Mouse (Mus musculus) liver, postnatal 0 days (tissue): ENCODE results near the gene Nme4. TPM values are rescaled to one million over a fixed set of nuclear protein-coding genes. Genes with fewer than 3 reads are reported as not detected.

ENCODE experiments used
- ATAC-seq: fragments of 200-750 bp; cut with Nextera tagmentation; 2 replicates; pipeline ENCODE4 v1.8.0; 2017; ENCODE audit warnings: mild to moderate bottlenecking, moderate library complexity
- DNase-seq: peaks from one replicate; pipeline ENCODE4 v3.0.0-alpha.2; 2016
- H3K27ac ChIP-seq: fragments of 300-500 bp; sonication (generic); 2 replicates; pipeline ENCODE4 v1.5.1; 2014; ENCODE audit warnings: antibody characterized with exemption, moderate library complexity, mild to moderate bottlenecking, low read depth
- H3K27me3 ChIP-seq: fragments of 300-500 bp; sonication (generic); 2 replicates; pipeline ENCODE4 v1.6.1; 2014; ENCODE audit warnings: low read length, control low read depth, mixed read lengths; ENCODE audit not compliant: insufficient read depth
- H3K36me3 ChIP-seq: fragments of 300-500 bp; sonication (generic); replicated peaks from 2 replicates; pipeline ENCODE4 v1.6.1; 2014; ENCODE audit warnings: mild to moderate bottlenecking, control low read depth, low read length, moderate library complexity, mixed read lengths; ENCODE audit not compliant: insufficient read depth
- H3K4me1 ChIP-seq: fragments of 300-500 bp; sonication (generic); 2 replicates; pipeline ENCODE4 v1.6.1; 2014; ENCODE audit warnings: antibody characterized with exemption, mild to moderate bottlenecking, control low read depth; ENCODE audit not compliant: insufficient read depth
- H3K4me2 ChIP-seq: fragments of 300-500 bp; sonication (generic); 2 replicates; pipeline ENCODE4 v1.6.1; 2014; ENCODE audit warnings: low read depth, mild to moderate bottlenecking, low read length, moderate library complexity, mixed read lengths
- H3K4me3 ChIP-seq: fragments of 300-500 bp; sonication (generic); 2 replicates; pipeline ENCODE4 v1.5.1; 2014; ENCODE audit warnings: low read depth, low read length
- H3K9ac ChIP-seq: fragments of 300-500 bp; sonication (generic); replicated peaks from 2 replicates; pipeline ENCODE4 v1.6.1; 2014; ENCODE audit warnings: mild to moderate bottlenecking, moderate library complexity
- H3K9me3 ChIP-seq: fragments of 300-500 bp; sonication (generic); 2 replicates; pipeline ENCODE4 v1.6.1; 2016; ENCODE audit warnings: mild to moderate bottlenecking, control low read depth, low read length, mixed read lengths
- CTCF ChIP-seq: sonication (generic); IDR thresholded peaks from 2 replicates; pipeline ENCODE4 v1.5.1; 2016; ENCODE audit warnings: antibody characterized with exemption, low read depth
- EP300 ChIP-seq: IDR thresholded peaks from 2 replicates; pipeline ENCODE4 v1.6.1; 2016; ENCODE audit warnings: antibody characterized with exemption, low read depth, mild to moderate bottlenecking
- WGBS: fragments of 180-500 bp; shearing (Covaris S2); extraction: QIAGEN DNeasy Blood & Tissue Kit; methylation state at CpG from one replicate; pipeline ENCODE4 v1.1.7; 2014; ENCODE audit not compliant: insufficient replicate concordance; 5-methylcytosine and 5-hydroxymethylcytosine counted together
- polyA plus RNA-seq: library from polyadenylated mRNA; unstranded; fragments of >200 nt; fragmentation: Nextera tagmentation; extraction: Ambion mirVana; gene quantifications from 2 replicates; pipeline ENCODE4 v1.2.1, GENCODE M21; 2015

Nme4 gene
- polyA plus RNA-seq, 1 experiment from 2014 or later: 17.7 TPM

- Histone ChIP-seq H3K27me3 (no peaks in the 10 kb centered on the region), H3K4me2 (no peak overlapping the region), H3K9me3 (no peaks in the 10 kb centered on the region), H3K4me3 (no peak overlapping the region), H3K9ac (no peak overlapping the region), H3K4me1 (peaks cover under 1% of the 10 kb centered on the region), H3K36me3 (no peaks in the 10 kb centered on the region), H3K27ac (no peak overlapping the region)
- ATAC-seq (no peak), DNase-seq (no peak)
- WGBS: 80% methylated on average over 8 of the region's 8 CpGs
- TF ChIP-seq EP300 (no peak), CTCF (no peak)
These were observed 38.1 kb downstream of the Nme4 start for GRCm38 (mm10) chr17:26057278-26057677.

GRCm38 (mm10) chr17:26055164-26055563 lies 40.2 kb downstream of the Nme4 start:
- H3K27me3 ChIP-seq: no peaks in the 10 kb centered on the region
- no peak for TF ChIP-seq CTCF
- no peak for TF ChIP-seq EP300
- ATAC-seq (no peak), DNase-seq (no peak)
- no peak overlapping the region for H3K4me2 ChIP-seq
- H3K4me1 ChIP-seq: peaks cover 7% of the 10 kb centered on the region
- H3K9ac ChIP-seq: no peak overlapping the region
- no peaks in the 10 kb centered on the region for H3K36me3 ChIP-seq
- no peak overlapping the region for H3K27ac ChIP-seq
- H3K9me3 ChIP-seq: no peaks in the 10 kb centered on the region
- 80% methylated on average over 6 of the region's 6 CpGs for WGBS
- H3K4me3 ChIP-seq: no peak overlapping the region

GRCm38 (mm10) chr17:26054133-26054845 lies 41.1 kb downstream of the Nme4 start:
- Histone ChIP-seq H3K4me3 (no peak overlapping the region), H3K4me2 (no peak overlapping the region), H3K9me3 (no peaks in the 10 kb centered on the region), H3K27me3 (no peaks in the 10 kb centered on the region), H3K4me1 (peaks cover 7% of the 10 kb centered on the region), H3K9ac (no peak overlapping the region), H3K36me3 (no peaks in the 10 kb centered on the region), H3K27ac (no peak overlapping the region)
- WGBS: 67% methylated on average over 17 of the region's 17 CpGs
- TF ChIP-seq CTCF: no peak
- TF ChIP-seq EP300: no peak
- DNase-seq: no peak
- ATAC-seq: no peak

GRCm38 (mm10) chr17:26052706-26053105 lies 42.7 kb downstream of the Nme4 start:
- TF ChIP-seq CTCF: no peak
- TF ChIP-seq EP300: no peak
- Histone ChIP-seq H3K36me3 (no peaks in the 10 kb centered on the region), H3K9me3 (no peaks in the 10 kb centered on the region), H3K9ac (no peak overlapping the region), H3K27me3 (no peaks in the 10 kb centered on the region), H3K27ac (no peak overlapping the region), H3K4me2 (no peak overlapping the region), H3K4me1 (peaks cover 7% of the 10 kb centered on the region), H3K4me3 (no peak overlapping the region)
- DNase-seq (no peak), ATAC-seq (no peak)
- 50% methylated on average over 4 of the region's 4 CpGs for WGBS

GRCm38 (mm10) chr17:26052074-26052473 lies 43.3 kb downstream of the Nme4 start:
- Histone ChIP-seq H3K36me3 (no peaks in the 10 kb centered on the region), H3K9me3 (no peaks in the 10 kb centered on the region), H3K4me2 (no peak overlapping the region), H3K4me3 (no peak overlapping the region), H3K27ac (peak overlapping the region; percentile 51; the same call in 1 of the 2 replicates), H3K4me1 (peaks cover 7% of the 10 kb centered on the region), H3K9ac (no peak overlapping the region), H3K27me3 (no peaks in the 10 kb centered on the region)
- 59% methylated on average over 4 of the region's 4 CpGs for WGBS
- TF ChIP-seq EP300 (no peak), CTCF (no peak)
- ATAC-seq: peak; percentile 65; the same call in 1 of the 2 replicates
- DNase-seq: no peak

- DNase-seq: no peak
These were observed 47.3 kb downstream of the Nme4 start for GRCm38 (mm10) chr17:26048118-26048517.

More at GRCm38 (mm10) chr17:26048118-26048517, 47.3 kb downstream of the Nme4 start:
- TF ChIP-seq EP300: no peak
- TF ChIP-seq CTCF: no peak
- H3K27me3 ChIP-seq: no peaks in the 10 kb centered on the region
- ATAC-seq: no peak
- H3K9me3 ChIP-seq: no peaks in the 10 kb centered on the region
- H3K9ac ChIP-seq: no peak overlapping the region
- H3K4me3 ChIP-seq: no peak overlapping the region
- no peak overlapping the region for H3K27ac ChIP-seq
- H3K36me3 ChIP-seq: no peaks in the 10 kb centered on the region
- H3K4me2 ChIP-seq: no peak overlapping the region
- whole genome bisulfite sequencing: 77% methylated on average over 8 of the region's 8 CpGs
- H3K4me1 ChIP-seq: peaks cover 9% of the 10 kb centered on the region
